In the genomic region with DNA sequence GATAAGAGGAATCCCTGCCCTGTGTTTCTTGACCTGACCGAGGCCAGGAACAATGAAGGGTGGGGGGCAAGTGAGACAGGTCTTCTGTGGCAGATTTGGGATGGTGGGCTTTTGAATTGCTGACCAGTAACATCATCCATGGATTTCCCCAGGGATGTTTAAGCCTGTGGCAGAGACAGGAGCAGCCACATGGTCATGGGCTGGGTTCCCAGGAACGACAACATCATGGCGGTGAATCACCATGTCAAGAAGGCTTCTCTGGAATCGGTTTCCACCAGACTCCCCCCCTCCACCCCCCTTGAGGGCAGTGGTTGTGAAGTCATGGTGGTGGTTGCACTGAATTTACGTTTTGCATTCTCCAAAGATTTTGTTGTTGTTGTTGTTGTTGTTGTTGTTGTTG, we compare ENCODE assay signal across 22 mouse cellular contexts.
"Had no signal": no experiment of that assay in that cellular context is flagged by ENCODE, and none has a peak within 500 bp of the region (broad histone marks: within the 10 kb centered on the region; RNA-seq: fewer than 3 reads in every experiment).

No protein-coding gene starts in this region.

- H3K4me3 ChIP-seq: heart, embryonic 10.5 days; heart, embryonic 12.5 days; heart, embryonic 15.5 days; hindbrain, embryonic 13.5 days; hindbrain, embryonic 15.5 days; intestine, embryonic 15.5 days; layer of hippocampus, adult 2 months; left cerebral cortex, adult 2 months; limb, embryonic 10.5 days; limb, embryonic 12.5 days; liver, embryonic 13.5 days; liver, embryonic 15.5 days had no signal

- H3K4me1 ChIP-seq: hindbrain, embryonic 13.5 days; hindbrain, embryonic 15.5 days; intestine, embryonic 15.5 days; limb, embryonic 10.5 days; limb, embryonic 12.5 days; liver, embryonic 13.5 days; liver, embryonic 15.5 days had no signal

- H3K27me3 ChIP-seq: heart, embryonic 12.5 days; heart, embryonic 15.5 days; hindbrain, embryonic 13.5 days; hindbrain, embryonic 15.5 days; intestine, embryonic 15.5 days; limb, embryonic 12.5 days; liver, embryonic 13.5 days; liver, embryonic 15.5 days had no signal

- H3K9ac ChIP-seq: heart, embryonic 12.5 days; heart, embryonic 15.5 days; hindbrain, embryonic 13.5 days; hindbrain, embryonic 15.5 days; intestine, embryonic 15.5 days; limb, embryonic 12.5 days; liver, embryonic 13.5 days; liver, embryonic 15.5 days had no signal

- H3K4me2 ChIP-seq: heart, embryonic 12.5 days; heart, embryonic 15.5 days; hindbrain, embryonic 13.5 days; hindbrain, embryonic 15.5 days; intestine, embryonic 15.5 days; limb, embryonic 12.5 days; liver, embryonic 11.5 days; liver, embryonic 13.5 days; liver, embryonic 15.5 days had no signal

- H3K36me3 ChIP-seq: heart, embryonic 10.5 days; heart, embryonic 12.5 days; heart, embryonic 15.5 days; hindbrain, embryonic 13.5 days; hindbrain, embryonic 15.5 days; intestine, embryonic 15.5 days; limb, embryonic 10.5 days; limb, embryonic 12.5 days; liver, embryonic 13.5 days; liver, embryonic 15.5 days had no signal

- H3K9me3 ChIP-seq: heart, embryonic 10.5 days; heart, embryonic 12.5 days; heart, embryonic 15.5 days; hindbrain, embryonic 13.5 days; hindbrain, embryonic 15.5 days; intestine, embryonic 15.5 days; limb, embryonic 10.5 days; limb, embryonic 12.5 days; liver, embryonic 13.5 days; liver, embryonic 15.5 days had no signal

- H3K27ac ChIP-seq: hindbrain, embryonic 13.5 days; hindbrain, embryonic 15.5 days; hindbrain, postnatal 0 days; intestine, embryonic 15.5 days; layer of hippocampus, adult 2 months; left cerebral cortex, adult 2 months; limb, embryonic 10.5 days; limb, embryonic 12.5 days; liver, embryonic 13.5 days; liver, embryonic 15.5 days had no signal

- ATAC-seq: hindbrain, postnatal 0 days; intestine, embryonic 15.5 days; intestine, postnatal 0 days had no signal

- DNase-seq: gastrocnemius, postnatal 14 days; gastrocnemius, postnatal 36 days; heart, adult 18-20 months; heart, postnatal 14 days; kidney, adult 18-20 months; kidney, postnatal 10 days; liver; liver, embryonic 13.5 days had no signal
